Mouse (Mus musculus) spleen, postnatal 14 days (tissue): ENCODE data around the gene Rprml.
A peak's percentile ranks its signal among the peaks of the same experiment; 100 is the strongest.

Experiments used
- DNase-seq, 2 experiments: peaks; one replicate each; pipeline ENCODE4 v3.0.0; 2021 to 2022; ENCODE audit warnings: low spot score in 2 of 2

Gene Rprml

GRCm38 (mm10) chr11:103663119-103663518, 13.7 kb downstream of the Rprml start:
- DNase-seq, result no peak

GRCm38 (mm10) chr11:103665695-103666094, 16.3 kb downstream of the Rprml start:
- DNase-seq, result no peak

- DNase-seq, result no peak
Observed at GRCm38 (mm10) chr11:103666181-103666906, 17.0 kb downstream of the Rprml start.

GRCm38 (mm10) chr11:103666907-103667426, 17.6 kb downstream of the Rprml start:
- no peak for DNase-seq

GRCm38 (mm10) chr11:103675556-103675955, 26.2 kb downstream of the Rprml start:
- DNase-seq, result peak in 1 of 2 experiments; percentile 34

- DNase-seq, result peak in 1 of 2 experiments; percentile 17
Observed at GRCm38 (mm10) chr11:103677042-103677441, 27.7 kb downstream of the Rprml start.

- no peak for DNase-seq
Observed at GRCm38 (mm10) chr11:103683667-103684334, 34.4 kb downstream of the Rprml start.

GRCm38 (mm10) chr11:103685261-103685736, 35.9 kb downstream of the Rprml start:
- DNase-seq, result no peak

GRCm38 (mm10) chr11:103686706-103687105, 37.3 kb downstream of the Rprml start:
- DNase-seq, result no peak

- no peak for DNase-seq
Observed at GRCm38 (mm10) chr11:103688271-103688979, 39.1 kb downstream of the Rprml start.

- no peak for DNase-seq
Observed at GRCm38 (mm10) chr11:103688980-103689378, 39.6 kb downstream of the Rprml start.

GRCm38 (mm10) chr11:103691036-103691435, 41.7 kb downstream of the Rprml start:
- DNase-seq, result no peak

GRCm38 (mm10) chr11:103693241-103693640, 43.9 kb downstream of the Rprml start:
- no peak for DNase-seq

GRCm38 (mm10) chr11:103696851-103697564, 47.6 kb downstream of the Rprml start:
- DNase-seq, result no peak

GRCm38 (mm10) chr11:103697565-103698176, 48.3 kb downstream of the Rprml start, which contains the start of gene Gosr2:
TSS of gene Gosr2 (minus strand) at chr11:103697898.
- peak; percentile 74 to 83 for DNase-seq

GRCm38 (mm10) chr11:103698226-103698625, 48.9 kb downstream of the Rprml start:
- DNase-seq, result no peak
